ENCODE assay signal across 28 mouse cellular contexts in genomic region chr7:110988081-110988480, GRCm38 (mm10). TPM values are rescaled to one million over a fixed set of nuclear protein-coding genes. Genes with fewer than 3 reads are reported as not detected.
A peak's percentile ranks its signal among the peaks of the same experiment; 100 is the strongest.
DNase-seq lines count a peak whose midpoint lies in the region; ATAC-seq and TF ChIP-seq lines count a peak whose summit lies in the region.
"Had no signal": no experiment of that assay in that cellular context is flagged by ENCODE, and none has a peak within 500 bp of the region (broad histone marks: within the 10 kb centered on the region; RNA-seq: fewer than 3 reads in every experiment).

No protein-coding gene starts in this region.

- no peak overlapping the region for H3K4me2 ChIP-seq in kidney, embryonic 15.5 days
- H3K4me2 ChIP-seq: embryonic facial prominence, embryonic 12.5 days; forebrain, embryonic 12.5 days; heart, embryonic 12.5 days; limb, embryonic 15.5 days; lung, embryonic 14.5 days; neural tube, embryonic 12.5 days had no signal

- no peak for TF ChIP-seq CTCF in layer of hippocampus, adult 2 months (conservative IDR thresholded peaks at IDR 0.05)

- no peaks in the 10 kb centered on the region for H3K27me3 ChIP-seq in kidney, embryonic 15.5 days
- H3K27me3 ChIP-seq: embryonic facial prominence, embryonic 12.5 days; forebrain, embryonic 12.5 days; heart, embryonic 12.5 days; limb, embryonic 15.5 days; megakaryocyte, embryonic 14.5 days; neural tube, embryonic 12.5 days had no signal

- ATAC-seq in kidney, embryonic 15.5 days (replicated peaks; ENCODE audit: low FRiP score), result no peak
- ATAC-seq: activated CD4-positive, CD25-positive, alpha-beta regulatory T cell, adult 4 months; hindbrain, embryonic 16.5 days; intestine, embryonic 16.5 days had no signal

- DNase-seq in kidney, postnatal 4 days, result no peak
- peak; percentile 66 for DNase-seq in right cerebral cortex, adult 18-20 months
- DNase-seq in right cerebral cortex, postnatal 14 days, result no peak
- peak; percentile 19 to 54 for DNase-seq in layer of hippocampus, adult 2 months (ENCODE audit: low spot score in 2 of 2)
- peak; percentile 20 to 53 for DNase-seq in right cerebral cortex, postnatal 36 days (ENCODE audit: low spot score in 2 of 2)
- no peak for DNase-seq in gastrocnemius, postnatal 36 days
- DNase-seq: adrenal gland, adult 8-10 months; cerebellum, adult 18-20 months; cerebellum, postnatal 14 days; heart, postnatal 10 days; left cerebral cortex, postnatal 4 days; lung, embryonic 14.5 days; lung, postnatal 36 days; midbrain, embryonic 14.5 days; spleen, adult 18-20 months had no signal

- H3K4me1 ChIP-seq in kidney, embryonic 15.5 days, result peaks cover 52% of the 10 kb centered on the region

- H3K9me3 ChIP-seq in kidney, embryonic 15.5 days (replicated peaks), result no peaks in the 10 kb centered on the region
- H3K9me3 ChIP-seq: embryonic facial prominence, embryonic 12.5 days; forebrain, embryonic 12.5 days; heart, embryonic 12.5 days; hindbrain, embryonic 10.5 days; limb, embryonic 15.5 days; megakaryocyte, embryonic 14.5 days; neural tube, embryonic 12.5 days had no signal

- 93% methylated on average over 3 of the region's 3 CpGs for WGBS in kidney, embryonic 15.5 days

- no peaks in the 10 kb centered on the region for H3K36me3 ChIP-seq in kidney, embryonic 15.5 days
- H3K36me3 ChIP-seq: embryonic facial prominence, embryonic 12.5 days; forebrain, embryonic 12.5 days; heart, embryonic 12.5 days; hindbrain, embryonic 10.5 days; limb, embryonic 15.5 days; neural tube, embryonic 12.5 days had no signal

- intact Hi-C loops in gastrocnemius, postnatal 36 days (cut with DNase I), result no loop called here

- H3K9ac ChIP-seq in kidney, embryonic 15.5 days, result no peak overlapping the region
- H3K9ac ChIP-seq: embryonic facial prominence, embryonic 12.5 days; forebrain, embryonic 12.5 days; heart, embryonic 12.5 days; limb, embryonic 15.5 days; liver, embryonic 14.5 days; lung, embryonic 14.5 days; neural tube, embryonic 12.5 days had no signal

- H3K27ac ChIP-seq in kidney, embryonic 15.5 days, result 0 out of 2 replicates have a peak overlapping the region, but pooled peaks have one; percentile 92
- H3K27ac ChIP-seq in layer of hippocampus, adult 2 months, result peak overlapping the region; percentile 51
- H3K27ac ChIP-seq: embryonic facial prominence, embryonic 12.5 days; forebrain, embryonic 12.5 days; hindbrain, embryonic 10.5 days; limb, embryonic 15.5 days; liver, embryonic 14.5 days; neural tube, embryonic 12.5 days had no signal

- no peak overlapping the region for H3K4me3 ChIP-seq in kidney, embryonic 15.5 days (replicated peaks)
- H3K4me3 ChIP-seq in layer of hippocampus, adult 2 months, result no peak overlapping the region
- H3K4me3 ChIP-seq: embryonic facial prominence, embryonic 12.5 days; erythroblast, embryonic 14.5 days; forebrain, embryonic 12.5 days; heart, embryonic 12.5 days; hindbrain, embryonic 10.5 days; limb, embryonic 15.5 days; megakaryocyte, embryonic 14.5 days; neural tube, embryonic 12.5 days had no signal

RNA-seq across cellular contexts. Expression of gene Mrvi1, which starts 5.8 kb away (rescaled TPM):
- polyA plus RNA-seq in kidney, embryonic 15.5 days (2015; fragmentation: Nextera tagmentation; extraction: Ambion mirVana), result 11.1 and 15.8 TPM in 2 replicates
- total RNA-seq in layer of hippocampus, adult 2 months (2021), result 1 to 10 TPM; 1.4 to 2.7 TPM
- total RNA-seq in gastrocnemius, postnatal 36 days (2021), result 1 to 10 TPM; 6.0 to 6.5 TPM

RNA-seq across cellular contexts. Expression of gene Ctr9, which starts 40.7 kb away (rescaled TPM):
- 71.6 and 78.1 TPM in 2 replicates for polyA plus RNA-seq in kidney, embryonic 15.5 days (2015; fragmentation: Nextera tagmentation; extraction: Ambion mirVana)
- 10 to 100 TPM; 47.0 TPM for total RNA-seq in layer of hippocampus, adult 2 months (2021)
- 10 to 100 TPM; 12.6 to 12.9 TPM for total RNA-seq in gastrocnemius, postnatal 36 days (2021)

Comparison
In these comparisons a context has a peak if more than half of its experiments do, and no peak if none do; other contexts are left out.
1. DNase-seq: peak in right cerebral cortex, adult 18-20 months (single experiment), layer of hippocampus, adult 2 months (2 of 2) and right cerebral cortex, postnatal 36 days (2 of 2); none in kidney, postnatal 4 days (0 of 2), right cerebral cortex, postnatal 14 days (single experiment) and gastrocnemius, postnatal 36 days (0 of 2).